Mouse (Mus musculus): ENCODE measurements at regions not wholly inside any gene's neighbourhood (a gene's known extent, or its start where the extent isn't known, plus 50 kb on each side); places are given as distances from the start of the nearest gene placed in this dataset.

- peak overlapping the region; percentile 22; the same call in 1 of the 2 replicates for H3K9ac ChIP-seq (ENCODE audit: insufficient read depth, low read depth, low read length, poor library complexity, severe bottlenecking)
- in situ Hi-C loops (cut with MboI; ENCODE audit: low sequenced_read_pairs in 2 of 2, unreplicated experiment in 2 of 2), result no loop called here
- DNase-seq (ENCODE audit: low read depth, low spot score), result no peak
Observed at GRCm38 (mm10) chr6:67138302-67139011, 99.5 kb upstream of the Serbp1 start.

GRCm38 (mm10) chr6:67137482-67137881, 100.2 kb upstream of the Gadd45a start:
- Histone ChIP-seq H3K9me3 (ENCODE audit: control insufficient read depth, insufficient read depth, low read depth, low read length) (no peaks in the 10 kb centered on the region), H3K36me3 (ENCODE audit: control insufficient read depth, insufficient read depth, low read length, poor library complexity, severe bottlenecking) (no peaks in the 10 kb centered on the region), H3K9ac (ENCODE audit: insufficient read depth, low read depth, low read length, poor library complexity, severe bottlenecking) (no peak overlapping the region), H3K4me3 (ENCODE audit: insufficient read depth in 1 of 2, low read depth in 1 of 2, low read length in 2 of 2, poor library complexity in 1 of 2, severe bottlenecking in 1 of 2) (no peak overlapping the region), H3K27ac (ENCODE audit: insufficient read depth, low read depth, low read length, poor library complexity, severe bottlenecking) (no peak overlapping the region), H3K4me1 (ENCODE audit: control insufficient read depth in 2 of 2, insufficient read depth in 2 of 2, low read length in 2 of 2, poor library complexity in 1 of 2) (peaks cover 4 to 13% of the 10 kb centered on the region in 2 experiments; a peak in 3 of 4 replicates)
- TF ChIP-seq HCFC1 (IDR thresholded peaks at IDR 0.05; ENCODE audit: borderline replicate concordance, insufficient read depth, low read length) (no peak), ZC3H11A (IDR thresholded peaks at IDR 0.05; ENCODE audit: borderline replicate concordance, low read depth, low read length) (no peak), MAFK (IDR thresholded peaks at IDR 0.05; ENCODE audit: insufficient read depth, low read depth, low read length) (no peak), CHD2 (IDR thresholded peaks at IDR 0.05; ENCODE audit: low read depth, low read length) (no peak), ZNF384 (IDR thresholded peaks at IDR 0.05; ENCODE audit: low read depth, low read length) (no peak)
- DNase-seq (ENCODE audit: low read depth, low spot score), result no peak
- in situ Hi-C loops (cut with MboI; ENCODE audit: low sequenced_read_pairs in 2 of 2, unreplicated experiment in 2 of 2), result no loop called here

More at GRCm38 (mm10) chr6:67138302-67139011, 99.5 kb upstream of the Serbp1 start:
- Histone ChIP-seq H3K9me3 (ENCODE audit: control insufficient read depth, insufficient read depth, low read depth, low read length) (no peaks in the 10 kb centered on the region), H3K27ac (ENCODE audit: insufficient read depth, low read depth, low read length, poor library complexity, severe bottlenecking) (no peak overlapping the region), H3K4me1 (ENCODE audit: control insufficient read depth in 2 of 2, insufficient read depth in 2 of 2, low read length in 2 of 2, poor library complexity in 1 of 2) (peaks cover 4 to 13% of the 10 kb centered on the region in 2 experiments; a peak in 3 of 4 replicates), H3K4me3 (ENCODE audit: insufficient read depth in 1 of 2, low read depth in 1 of 2, low read length in 2 of 2, poor library complexity in 1 of 2, severe bottlenecking in 1 of 2) (peak overlapping the region; percentile 3 to 7; a peak in 1 of 4 replicates), H3K36me3 (ENCODE audit: control insufficient read depth, insufficient read depth, low read length, poor library complexity, severe bottlenecking) (no peaks in the 10 kb centered on the region)
- TF ChIP-seq MAFK (IDR thresholded peaks at IDR 0.05; ENCODE audit: insufficient read depth, low read depth, low read length), result no peak
- no peak for TF ChIP-seq CHD2 (IDR thresholded peaks at IDR 0.05; ENCODE audit: low read depth, low read length)
- TF ChIP-seq ZC3H11A (IDR thresholded peaks at IDR 0.05; ENCODE audit: borderline replicate concordance, low read depth, low read length), result no peak
- no peak for TF ChIP-seq HCFC1 (IDR thresholded peaks at IDR 0.05; ENCODE audit: borderline replicate concordance, insufficient read depth, low read length)
- no peak for TF ChIP-seq ZNF384 (IDR thresholded peaks at IDR 0.05; ENCODE audit: low read depth, low read length)

- peaks cover 4 to 8% of the 10 kb centered on the region in 2 experiments; a peak in 3 of 4 replicates for H3K4me1 ChIP-seq (ENCODE audit: control insufficient read depth in 2 of 2, insufficient read depth in 2 of 2, low read length in 2 of 2, poor library complexity in 1 of 2)
- no peak for DNase-seq (ENCODE audit: low read depth, low spot score)
- H3K36me3 ChIP-seq (ENCODE audit: control insufficient read depth, insufficient read depth, low read length, poor library complexity, severe bottlenecking), result no peaks in the 10 kb centered on the region
- no peak overlapping the region for H3K4me3 ChIP-seq (ENCODE audit: insufficient read depth in 1 of 2, low read depth in 1 of 2, low read length in 2 of 2, poor library complexity in 1 of 2, severe bottlenecking in 1 of 2)
- in situ Hi-C loops (cut with MboI; ENCODE audit: low sequenced_read_pairs in 2 of 2, unreplicated experiment in 2 of 2), result no loop called here
- no peak overlapping the region for H3K9ac ChIP-seq (ENCODE audit: insufficient read depth, low read depth, low read length, poor library complexity, severe bottlenecking)
- no peak overlapping the region for H3K27ac ChIP-seq (ENCODE audit: insufficient read depth, low read depth, low read length, poor library complexity, severe bottlenecking)
- TF ChIP-seq HCFC1 (IDR thresholded peaks at IDR 0.05; ENCODE audit: borderline replicate concordance, insufficient read depth, low read length), result no peak
- TF ChIP-seq ZNF384 (IDR thresholded peaks at IDR 0.05; ENCODE audit: low read depth, low read length), result no peak
- TF ChIP-seq CHD2 (IDR thresholded peaks at IDR 0.05; ENCODE audit: low read depth, low read length), result no peak
- no peaks in the 10 kb centered on the region for H3K9me3 ChIP-seq (ENCODE audit: control insufficient read depth, insufficient read depth, low read depth, low read length)
Observed at GRCm38 (mm10) chr6:67134915-67135314, 97.7 kb upstream of the Gadd45a start.

- in situ Hi-C loops (cut with MboI; ENCODE audit: low sequenced_read_pairs in 2 of 2, unreplicated experiment in 2 of 2), result no loop called here
- Histone ChIP-seq H3K9me3 (ENCODE audit: control insufficient read depth, insufficient read depth, low read depth, low read length) (no peaks in the 10 kb centered on the region), H3K4me1 (ENCODE audit: control insufficient read depth in 2 of 2, insufficient read depth in 2 of 2, low read length in 2 of 2, poor library complexity in 1 of 2) (peaks cover 7 to 17% of the 10 kb centered on the region in 2 experiments; a peak in 3 of 4 replicates), H3K9ac (ENCODE audit: insufficient read depth, low read depth, low read length, poor library complexity, severe bottlenecking) (no peak overlapping the region), H3K27ac (ENCODE audit: insufficient read depth, low read depth, low read length, poor library complexity, severe bottlenecking) (no peak overlapping the region), H3K36me3 (ENCODE audit: control insufficient read depth, insufficient read depth, low read length, poor library complexity, severe bottlenecking) (no peaks in the 10 kb centered on the region), H3K4me3 (ENCODE audit: insufficient read depth in 1 of 2, low read depth in 1 of 2, low read length in 2 of 2, poor library complexity in 1 of 2, severe bottlenecking in 1 of 2) (no peak overlapping the region)
- TF ChIP-seq CHD2 (IDR thresholded peaks at IDR 0.05; ENCODE audit: low read depth, low read length), result no peak
- no peak for TF ChIP-seq HCFC1 (IDR thresholded peaks at IDR 0.05; ENCODE audit: borderline replicate concordance, insufficient read depth, low read length)
- TF ChIP-seq ZNF384 (IDR thresholded peaks at IDR 0.05; ENCODE audit: low read depth, low read length), result no peak
- TF ChIP-seq ZC3H11A (IDR thresholded peaks at IDR 0.05; ENCODE audit: borderline replicate concordance, low read depth, low read length), result no peak
- DNase-seq (ENCODE audit: low read depth, low spot score), result no peak
Observed at GRCm38 (mm10) chr6:67130540-67131301, 93.5 kb upstream of the Gadd45a start.
